In the genomic region with DNA sequence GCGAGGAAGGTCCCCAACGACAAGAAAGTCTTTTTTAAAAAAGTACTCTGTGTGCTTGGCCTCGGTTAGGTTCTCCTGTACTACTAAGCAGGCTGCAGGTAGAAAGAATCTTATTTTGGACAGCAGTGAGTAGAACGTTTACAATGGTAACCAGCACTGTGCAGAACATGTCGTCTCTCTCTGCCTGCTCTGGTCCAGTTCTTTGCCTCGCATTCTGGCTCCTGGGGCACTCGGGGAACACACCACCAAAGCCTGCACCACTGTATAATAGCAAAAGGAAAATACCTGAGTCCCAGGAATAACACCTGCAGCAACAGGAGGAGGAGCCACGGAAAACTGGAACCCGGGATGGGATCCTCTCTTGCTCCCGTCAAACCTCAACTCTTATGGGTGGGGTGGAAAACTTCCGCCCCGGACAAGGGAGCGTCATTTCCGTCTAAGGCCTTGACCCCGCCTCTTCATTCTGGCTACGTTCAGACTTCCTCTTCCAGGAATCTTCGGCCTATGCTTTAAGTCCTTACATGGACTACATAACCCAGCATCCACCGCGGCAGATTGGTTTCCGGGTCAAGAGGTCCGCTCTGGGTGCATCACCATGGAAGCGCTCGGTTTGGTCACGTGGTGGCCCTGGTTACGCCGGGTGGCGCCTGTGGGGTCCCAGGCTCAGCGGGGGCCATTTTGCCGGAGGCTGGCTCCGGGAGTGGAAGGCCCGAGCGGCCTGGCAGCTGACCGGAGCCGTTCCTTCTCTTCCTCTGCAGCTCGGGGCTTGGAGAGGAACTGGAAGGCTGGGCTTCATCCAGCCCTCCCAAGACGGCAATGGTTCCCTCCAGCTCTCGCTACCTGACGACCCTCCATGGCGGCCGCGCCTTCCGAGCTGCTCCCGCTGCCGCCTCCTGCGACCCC, we compare ENCODE assay signal across 8 mouse cellular contexts. TPM values are rescaled to one million over a fixed set of nuclear protein-coding genes. Genes with fewer than 3 reads are reported as not detected.
DNase-seq lines count a peak whose midpoint lies in the region; ATAC-seq and TF ChIP-seq lines count a peak whose summit lies in the region.

Gene Klhl28, minus strand, starts transcription at position 411 of the 903 bp plus-strand sequence.
Gene Togaram1, plus strand, starts transcription at position 681 of the 903 bp plus-strand sequence.

- no peaks in the 10 kb centered on the region for H3K9me3 ChIP-seq in embryonic facial prominence, embryonic 14.5 days (ENCODE audit: control insufficient read depth, low read length)
- no peaks in the 10 kb centered on the region for H3K9me3 ChIP-seq in limb, embryonic 13.5 days
- no peaks in the 10 kb centered on the region for H3K9me3 ChIP-seq in midbrain, embryonic 16.5 days (replicated peaks; ENCODE audit: control insufficient read depth, low read length, poor library complexity, severe bottlenecking)

- peaks cover 2% of the 10 kb centered on the region; the same call in 1 of the 2 replicates for H3K79me2 ChIP-seq in heart, adult 2 months (replicated peaks; ENCODE audit: control insufficient read depth, insufficient read depth, low read length)

- ATAC-seq in embryonic facial prominence, embryonic 14.5 days (ENCODE audit: low read depth): peak; percentile 99
- ATAC-seq in limb, embryonic 13.5 days (ENCODE audit: low FRiP score, low read depth): peak; percentile 99
- ATAC-seq in midbrain, embryonic 16.5 days: peak; percentile 99

- peak; percentile 100 for DNase-seq in 3T3-L1 (ENCODE audit: low read depth, low spot score)
- DNase-seq in adrenal gland, postnatal 4 days (ENCODE audit: low spot score in 2 of 2): peak; percentile 96 to 98
- peak; percentile 100 for DNase-seq in embryonic facial prominence, embryonic 14.5 days (ENCODE audit: low spot score)
- DNase-seq in heart, adult 2 months: peak; percentile 98 to 99
- peak; percentile 99 for DNase-seq in kidney, adult 8-10 months
- DNase-seq in spleen, postnatal 10 days (ENCODE audit: low spot score in 2 of 2): peak; percentile 97 to 100

- no peak for TF ChIP-seq CTCF in heart, adult 2 months (IDR thresholded peaks at IDR 0.05)

- H3K36me3 ChIP-seq in embryonic facial prominence, embryonic 14.5 days (ENCODE audit: control insufficient read depth, insufficient read depth, low read length): no peaks in the 10 kb centered on the region
- H3K36me3 ChIP-seq in heart, adult 2 months (ENCODE audit: control insufficient read depth, insufficient read depth, low read length): peaks cover 18% of the 10 kb centered on the region
- H3K36me3 ChIP-seq in limb, embryonic 13.5 days: no peaks in the 10 kb centered on the region
- no peaks in the 10 kb centered on the region for H3K36me3 ChIP-seq in midbrain, embryonic 16.5 days (ENCODE audit: control insufficient read depth, insufficient read depth, low read length)

- TF ChIP-seq POLR2A in heart, adult 2 months (IDR thresholded peaks at IDR 0.05; ENCODE audit: insufficient read depth, low read depth, low read length): peak; percentile 83

- no peaks in the 10 kb centered on the region for H3K27me3 ChIP-seq in embryonic facial prominence, embryonic 14.5 days (replicated peaks; ENCODE audit: control insufficient read depth, insufficient read depth, low read length)
- H3K27me3 ChIP-seq in heart, adult 2 months (ENCODE audit: control insufficient read depth, insufficient read depth, low read length): no peaks in the 10 kb centered on the region
- no peaks in the 10 kb centered on the region for H3K27me3 ChIP-seq in limb, embryonic 13.5 days
- H3K27me3 ChIP-seq in midbrain, embryonic 16.5 days (ENCODE audit: control insufficient read depth, insufficient read depth, low read depth, low read length): no peaks in the 10 kb centered on the region

- intact Hi-C loops in heart, adult 2 months (cut with DNase I): loop anchor here (2.0 to 5.0 kb wide), 4 partner anchors 47 to 207 kb away; partner anchors contain the start of genes Fancm, Fkbp3, Mis18bp1 and Prpf39

- peak within 1 kb of the TSS; percentile 69 for H3K4me3 ChIP-seq in embryonic facial prominence, embryonic 14.5 days (ENCODE audit: low read depth, low read length)
- H3K4me3 ChIP-seq in heart, adult 2 months: peak within 1 kb of the TSS; percentile 88
- H3K4me3 ChIP-seq in limb, embryonic 13.5 days: peak within 1 kb of the TSS; percentile 91
- peak within 1 kb of the TSS; percentile 86 for H3K4me3 ChIP-seq in midbrain, embryonic 16.5 days (ENCODE audit: low read depth, low read length)

- peaks cover 15% of the 10 kb centered on the region for H3K4me1 ChIP-seq in embryonic facial prominence, embryonic 14.5 days (ENCODE audit: control insufficient read depth, insufficient read depth, low read length)
- peaks cover 6% of the 10 kb centered on the region for H3K4me1 ChIP-seq in heart, adult 2 months (ENCODE audit: control insufficient read depth, insufficient read depth, low read length)
- H3K4me1 ChIP-seq in limb, embryonic 13.5 days: peaks cover 34% of the 10 kb centered on the region
- H3K4me1 ChIP-seq in midbrain, embryonic 16.5 days (ENCODE audit: control insufficient read depth, insufficient read depth, low read length): peaks cover 35% of the 10 kb centered on the region

- peak within 1 kb of the TSS; percentile 89 for H3K4me2 ChIP-seq in embryonic facial prominence, embryonic 14.5 days (ENCODE audit: low read depth, low read length)
- peak within 1 kb of the TSS; percentile 96 for H3K4me2 ChIP-seq in limb, embryonic 13.5 days (replicated peaks)
- H3K4me2 ChIP-seq in midbrain, embryonic 16.5 days (ENCODE audit: low read length): peak within 1 kb of the TSS; percentile 100

- peak within 1 kb of the TSS; percentile 85 for H3K27ac ChIP-seq in embryonic facial prominence, embryonic 14.5 days (replicated peaks; ENCODE audit: low read depth, low read length)
- H3K27ac ChIP-seq in heart, adult 2 months: peak within 1 kb of the TSS; percentile 89
- peak within 1 kb of the TSS; percentile 87 for H3K27ac ChIP-seq in limb, embryonic 13.5 days
- peak within 1 kb of the TSS; percentile 95 for H3K27ac ChIP-seq in midbrain, embryonic 16.5 days (ENCODE audit: low read length)

- peak within 1 kb of the TSS; percentile 76 for H3K9ac ChIP-seq in embryonic facial prominence, embryonic 14.5 days (ENCODE audit: low read depth, low read length)
- peak within 1 kb of the TSS; percentile 86 for H3K9ac ChIP-seq in heart, adult 2 months (ENCODE audit: low read depth, low read length)
- H3K9ac ChIP-seq in limb, embryonic 13.5 days: peak within 1 kb of the TSS; percentile 88
- H3K9ac ChIP-seq in midbrain, embryonic 16.5 days (ENCODE audit: low read depth, low read length): peak within 1 kb of the TSS; percentile 85

- under 1% methylated on average over 40 of the region's 45 CpGs for WGBS in embryonic facial prominence, embryonic 14.5 days
- under 1% methylated on average over 45 of the region's 45 CpGs for whole genome bisulfite sequencing in heart, adult 2 months
- WGBS in limb, embryonic 13.5 days: under 1% methylated on average over 45 of the region's 45 CpGs
- under 1% methylated on average over 45 of the region's 45 CpGs for WGBS in midbrain, embryonic 16.5 days

- peak; percentile 57 for TF ChIP-seq EP300 in heart, adult 2 months (IDR thresholded peaks at IDR 0.05; ENCODE audit: insufficient read depth, low read depth, low read length)

RNA-seq across cellular contexts. Expression of gene Klhl28, which starts in this region (rescaled TPM):
- total RNA-seq in adrenal gland, postnatal 4 days (2021): 10 to 100 TPM; 12.2 to 16.3 TPM
- 16.7 and 18.8 TPM in 2 replicates for polyA plus RNA-seq in embryonic facial prominence, embryonic 14.5 days (2014; fragmentation: Nextera tagmentation; extraction: Ambion mirVana)
- 10 to 100 TPM; 11.0 to 11.6 TPM for total RNA-seq in heart, adult 2 months (2021)
- 3.2 and 6.9 TPM in 2 replicates for polyA plus RNA-seq in heart, adult 2 months (2012; rRNA removed)
- polyA plus RNA-seq in limb, embryonic 13.5 days (2015; fragmentation: Nextera tagmentation; extraction: Ambion mirVana): 14.4 and 15.3 TPM in 2 replicates
- 24.2 and 26.1 TPM in 2 replicates for polyA plus RNA-seq in midbrain, embryonic 16.5 days (2015; fragmentation: Nextera tagmentation; extraction: Ambion mirVana)

RNA-seq across cellular contexts. Expression of gene Togaram1, which starts in this region (rescaled TPM):
- total RNA-seq in adrenal gland, postnatal 4 days (2021): 10 to 100 TPM; 33.2 to 34.1 TPM
- polyA plus RNA-seq in embryonic facial prominence, embryonic 14.5 days (2014; fragmentation: Nextera tagmentation; extraction: Ambion mirVana): 26.3 and 28.6 TPM in 2 replicates
- 1 to 10 TPM; 9.7 to 10.0 TPM for total RNA-seq in heart, adult 2 months (2021)
- 2.6 and 5.9 TPM in 2 replicates for polyA plus RNA-seq in heart, adult 2 months (2012; rRNA removed)
- polyA plus RNA-seq in limb, embryonic 13.5 days (2015; fragmentation: Nextera tagmentation; extraction: Ambion mirVana): 27.3 and 28.7 TPM in 2 replicates
- polyA plus RNA-seq in midbrain, embryonic 16.5 days (2015; fragmentation: Nextera tagmentation; extraction: Ambion mirVana): 24.0 and 24.5 TPM in 2 replicates

Comparison
In these comparisons a context has a peak if more than half of its experiments do, and no peak if none do; other contexts are left out.
1. Peak in every context shown above with its lines: DNase-seq, ATAC-seq, H3K4me3 ChIP-seq and H3K27ac ChIP-seq.